Mouse (Mus musculus) kidney, postnatal 36 days (tissue): ENCODE data around the gene Scn4a.

ENCODE experiments used
- DNase-seq, 2 experiments: peaks; one replicate each; pipeline ENCODE4 v3.0.0; 2021 to 2022; ENCODE audit warnings: mixed read lengths in 2 of 2

Gene Scn4a

DNA sequence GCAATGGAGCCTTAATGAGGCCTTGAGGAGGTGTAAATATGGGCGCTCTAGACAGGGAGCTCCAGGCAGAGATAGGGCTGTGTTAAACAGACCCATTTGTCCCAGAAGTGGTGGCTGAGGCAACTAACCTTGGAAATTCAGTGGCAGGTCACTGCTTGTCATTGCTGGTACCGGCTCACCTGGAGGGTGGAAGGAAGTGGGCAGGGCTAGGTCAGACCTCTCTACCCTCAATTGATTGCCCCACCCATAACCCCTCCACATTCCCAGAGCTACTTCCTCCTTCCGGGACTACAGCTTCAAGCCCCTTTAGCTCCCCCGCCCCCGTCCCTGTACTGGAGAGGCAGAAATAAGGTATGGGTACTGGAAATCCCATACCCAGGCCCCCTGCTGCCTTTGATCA lies 39.6 kb downstream of the Scn4a start:
- no peak for DNase-seq

DNA sequence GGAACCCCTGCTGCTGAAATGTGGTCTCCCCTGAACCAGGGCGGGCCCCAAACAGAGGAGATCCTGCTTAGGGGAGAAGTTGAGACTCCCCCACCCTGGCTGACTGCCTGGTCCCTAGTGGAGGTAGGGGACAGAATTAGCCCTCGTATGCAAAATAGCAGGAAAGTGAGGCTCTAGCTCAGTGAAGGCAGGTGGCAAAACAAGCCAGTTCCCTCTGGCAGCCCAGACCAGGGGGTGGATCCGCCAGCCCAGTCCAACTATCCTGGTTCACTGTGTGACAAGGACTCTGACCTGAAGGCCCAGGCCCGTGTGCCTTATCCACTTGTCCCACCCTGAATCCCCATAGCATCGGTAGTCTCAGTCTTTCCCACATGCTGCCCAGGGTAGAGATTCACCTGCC lies 43.0 kb downstream of the Scn4a start:
- DNase-seq = no peak

DNA sequence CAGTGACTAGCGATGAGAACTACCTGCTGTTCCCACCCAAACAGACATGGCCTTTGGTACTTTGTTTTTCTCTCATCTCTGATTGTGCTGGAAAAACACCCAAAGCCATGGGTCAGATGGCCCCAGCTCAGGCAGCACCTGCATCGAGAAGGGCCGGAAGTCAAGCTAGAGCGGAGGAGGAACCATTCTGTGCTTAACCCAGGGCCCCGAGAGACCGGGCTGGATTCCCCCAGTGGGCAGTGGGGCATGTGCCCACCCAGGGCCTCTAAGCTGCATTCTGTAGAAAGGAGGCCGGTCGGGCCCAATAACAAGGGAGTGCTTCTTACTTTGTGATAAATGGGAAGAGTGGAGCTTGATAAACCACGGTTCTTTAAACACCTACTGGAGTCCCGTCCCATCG lies 44.9 kb downstream of the Scn4a start:
- no peak for DNase-seq

DNA sequence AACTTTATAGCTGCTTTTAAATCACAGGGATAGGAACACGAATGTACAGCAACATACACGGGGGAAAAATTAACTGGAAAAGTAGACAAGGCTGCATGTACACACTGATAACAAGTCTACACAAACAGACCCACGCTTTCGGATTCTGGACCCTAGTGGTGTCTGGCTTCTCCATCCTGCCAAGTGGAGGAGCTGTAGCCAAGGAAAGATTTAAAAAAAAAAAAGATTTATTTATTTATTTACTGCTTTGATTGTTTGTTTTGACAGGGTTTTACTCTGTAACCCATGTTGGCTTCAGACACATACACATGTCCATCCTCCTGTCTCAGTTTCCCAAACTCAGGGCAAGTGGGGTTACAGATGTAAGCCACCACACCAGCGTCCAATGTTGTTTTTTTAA lies 45.7 kb downstream of the Scn4a start:
- DNase-seq = no peak

DNA sequence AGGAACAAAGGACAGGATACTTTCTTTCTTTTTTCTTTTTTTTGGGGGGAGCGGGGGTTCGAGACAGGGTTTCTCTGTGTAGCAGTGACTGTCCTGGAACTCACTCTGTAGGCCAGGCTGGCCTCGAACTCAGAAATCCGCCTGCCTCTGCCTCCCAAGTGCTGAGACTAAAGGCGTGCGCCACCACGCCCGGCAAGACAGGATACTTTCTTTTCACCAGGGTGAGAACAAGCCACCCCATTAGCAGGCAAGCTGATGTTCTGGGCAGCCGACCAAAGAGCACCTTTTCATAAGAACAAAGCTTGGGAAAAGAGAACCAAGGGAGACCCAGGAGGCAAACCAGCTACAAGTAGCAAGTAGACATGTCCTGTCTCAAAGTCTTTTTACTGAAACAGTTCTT lies 46.3 kb downstream of the Scn4a start:
- no peak for DNase-seq

DNA sequence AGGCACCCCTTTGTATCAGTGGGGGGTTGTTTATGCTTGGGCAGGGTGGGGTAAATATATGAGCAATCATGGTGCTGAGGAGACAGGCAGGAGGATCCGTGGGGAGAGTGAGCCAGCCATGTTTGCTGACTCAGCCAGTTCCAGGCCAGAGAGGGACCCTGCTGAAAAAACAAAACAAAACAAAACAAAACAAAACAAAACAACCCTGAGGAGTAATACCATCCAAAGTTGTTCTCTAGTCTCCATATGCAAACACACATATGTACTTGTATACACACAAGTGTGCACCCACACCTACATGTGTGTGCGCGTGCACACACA lies 47.1 kb downstream of the Scn4a start:
- DNase-seq = no peak

DNA sequence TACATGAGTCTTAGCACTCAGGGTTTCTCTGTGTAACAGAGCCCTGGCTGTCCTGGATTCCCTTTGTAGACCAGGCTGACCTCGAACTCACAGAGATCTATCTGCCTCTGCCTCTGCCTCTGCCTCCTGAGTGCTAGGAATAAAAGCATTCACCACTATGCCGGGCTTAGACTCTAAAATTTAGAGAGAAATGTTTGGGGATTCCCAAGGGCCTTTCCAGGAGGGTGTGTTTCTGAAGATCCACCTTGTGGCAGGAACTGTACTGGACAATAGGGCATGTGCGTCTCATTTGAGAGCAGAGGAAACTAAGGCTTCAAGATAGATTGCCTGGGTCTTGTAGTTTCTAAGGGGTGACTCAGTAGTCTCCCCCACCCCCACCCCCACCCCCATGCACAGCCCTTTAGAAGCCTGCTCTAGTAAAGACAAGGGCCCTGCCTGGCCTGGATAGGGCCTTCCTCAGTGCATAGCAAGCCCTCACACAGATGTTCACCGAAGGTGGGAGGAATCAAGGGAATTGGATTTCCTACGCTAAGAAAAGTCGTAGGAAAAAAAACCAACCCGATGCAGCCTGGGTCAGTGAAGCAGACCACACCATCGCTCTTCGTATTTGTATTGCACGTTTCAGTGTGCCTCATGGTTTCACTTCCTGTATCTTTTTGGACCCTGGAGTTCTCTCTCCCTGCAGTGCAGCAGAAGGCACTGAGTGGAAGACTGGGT lies 47.6 kb downstream of the Scn4a start:
- no peak for DNase-seq

DNA sequence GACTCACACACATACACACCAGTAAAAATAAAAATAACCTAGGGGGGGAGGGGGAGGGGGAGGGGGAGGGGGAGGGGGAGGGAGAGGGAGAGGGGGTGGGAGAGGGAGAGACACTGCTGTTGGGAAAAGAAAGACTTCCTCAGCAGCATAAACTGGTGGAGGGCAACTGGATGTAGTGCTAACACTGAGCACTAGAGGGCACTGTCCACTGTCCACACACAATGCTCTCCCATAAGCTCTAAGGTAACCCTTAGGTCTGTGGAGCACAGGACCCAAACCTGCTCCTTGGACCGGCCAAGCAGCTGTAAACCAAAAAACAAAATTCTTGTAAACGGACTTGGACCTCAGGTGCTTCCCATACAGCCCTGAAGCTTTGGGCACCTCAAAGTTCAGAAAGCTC lies 50.5 kb downstream of the Scn4a start:
- DNase-seq = peak; percentile 53 to 84

DNA sequence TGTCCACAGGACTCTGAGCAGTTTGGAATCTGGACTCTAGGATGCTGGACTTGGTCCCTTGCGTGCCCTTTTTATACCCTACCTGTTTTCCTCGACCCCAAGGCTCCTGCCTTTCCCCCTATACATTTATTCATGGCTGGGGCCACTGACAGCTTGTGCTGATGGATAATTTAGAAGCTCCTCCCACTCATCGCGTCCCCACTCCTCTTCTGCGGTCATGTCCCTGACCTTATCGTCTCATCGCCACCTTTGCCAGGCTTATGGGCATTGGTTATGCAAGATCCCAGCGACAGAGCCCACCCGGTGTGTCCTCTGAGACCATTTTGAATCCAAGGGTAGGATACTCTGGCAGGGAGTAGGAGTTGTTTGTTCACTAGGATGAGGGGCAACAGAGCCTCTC lies 51.3 kb downstream of the Scn4a start, which contains the start of gene Gh:
Gene Gh (minus strand): TSS at position 101 of the 400 bp plus-strand sequence.
- no peak for DNase-seq

DNA sequence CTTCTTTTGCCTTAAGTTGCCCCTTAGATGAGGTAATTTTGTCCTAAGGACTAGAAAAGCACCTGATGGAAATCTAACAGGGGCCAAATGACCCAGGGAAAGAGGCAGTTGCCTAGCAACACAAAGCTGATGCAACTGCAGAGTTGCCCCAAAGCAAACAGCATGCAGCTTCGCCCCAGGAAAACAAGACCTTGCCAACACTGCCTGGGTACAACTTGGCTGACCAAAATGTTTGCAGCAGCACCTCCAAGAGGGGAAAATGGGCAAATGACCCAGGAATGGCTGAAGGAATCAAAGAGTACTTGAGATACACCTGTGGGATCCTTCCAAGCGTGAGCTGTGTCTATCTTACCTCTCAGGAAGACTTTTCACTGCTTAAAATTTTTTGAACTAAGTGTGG lies 61.2 kb downstream of the Scn4a start:
- DNase-seq = no peak

DNA sequence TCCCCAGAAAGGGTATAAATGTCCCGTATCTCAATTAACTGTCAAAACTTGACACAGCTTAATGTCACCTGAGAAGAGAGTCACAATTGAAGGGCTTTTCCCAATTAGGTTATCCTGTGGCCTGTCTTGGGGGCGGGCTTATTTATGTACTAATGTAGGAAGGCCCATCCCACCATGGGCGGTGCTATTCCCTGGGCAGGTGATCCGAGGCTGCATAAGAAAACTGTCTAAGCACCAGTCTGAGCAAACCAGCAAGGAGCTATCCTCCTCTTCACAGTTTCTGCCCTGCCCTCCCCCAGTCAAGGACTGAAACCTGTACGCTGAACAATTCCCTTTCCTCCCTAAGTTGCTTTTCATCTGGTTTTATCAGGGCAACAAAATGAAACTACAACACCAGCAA lies 62.7 kb downstream of the Scn4a start:
- no peak for DNase-seq

DNA sequence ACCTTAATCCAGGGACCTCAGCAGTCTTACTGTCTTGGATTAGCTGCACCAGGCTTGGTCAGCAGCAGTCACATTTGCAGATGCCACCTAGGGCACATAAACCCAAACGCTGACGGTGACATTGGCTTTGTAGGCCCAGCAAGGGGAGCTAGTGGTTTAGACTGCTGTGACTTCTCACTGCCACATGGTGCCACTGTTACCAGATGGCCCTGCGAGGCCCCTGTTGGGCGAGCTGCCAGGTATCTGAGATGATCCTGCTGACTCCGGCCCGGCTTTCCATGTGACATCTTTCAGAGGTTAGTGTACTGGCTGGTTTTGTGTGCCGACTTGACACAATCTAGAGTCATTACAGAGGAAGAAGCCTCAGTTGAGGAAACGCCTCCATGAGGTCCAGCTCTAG lies 63.7 kb downstream of the Scn4a start:
- peak; percentile 75 to 85 for DNase-seq

DNA sequence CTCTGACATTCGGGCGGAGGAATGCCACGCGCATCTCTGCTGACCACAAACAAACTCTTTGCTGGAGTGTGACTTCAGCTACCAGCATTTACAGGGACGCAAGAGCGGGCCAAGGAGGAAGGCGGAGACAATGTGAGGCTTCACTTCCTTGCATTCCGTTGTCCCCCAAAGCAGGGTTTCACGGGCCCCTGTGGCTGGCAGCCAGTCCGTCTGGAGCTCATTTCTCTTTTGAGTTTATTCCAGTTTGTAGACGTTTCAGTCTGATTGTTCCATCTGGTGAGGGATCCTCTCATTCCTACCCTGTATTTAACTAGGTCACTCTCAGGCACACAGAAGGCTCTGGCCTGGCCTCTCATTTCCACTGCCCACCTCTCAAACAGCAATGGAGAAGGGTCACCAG lies 66.1 kb downstream of the Scn4a start:
- no peak for DNase-seq

DNA sequence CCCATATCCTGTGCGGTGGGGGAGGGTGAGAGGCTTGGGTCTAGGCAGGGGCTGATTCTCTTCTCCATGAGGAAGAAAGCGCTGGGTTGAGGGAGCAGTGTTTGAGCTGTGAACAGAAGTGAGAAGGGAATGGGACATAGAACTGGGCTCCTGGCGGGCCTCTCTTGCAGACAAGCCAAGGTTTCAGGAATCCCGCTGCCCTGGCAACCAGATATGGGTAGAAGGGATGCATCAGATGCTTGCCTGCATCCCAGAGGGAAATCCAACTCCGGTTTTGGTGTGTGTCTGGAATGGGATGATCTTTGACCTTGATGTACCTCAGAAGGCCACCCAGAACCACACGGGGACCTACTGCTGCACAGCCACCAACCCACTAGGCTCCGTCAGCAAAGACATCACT lies 66.9 kb downstream of the Scn4a start:
- DNase-seq = no peak

DNA sequence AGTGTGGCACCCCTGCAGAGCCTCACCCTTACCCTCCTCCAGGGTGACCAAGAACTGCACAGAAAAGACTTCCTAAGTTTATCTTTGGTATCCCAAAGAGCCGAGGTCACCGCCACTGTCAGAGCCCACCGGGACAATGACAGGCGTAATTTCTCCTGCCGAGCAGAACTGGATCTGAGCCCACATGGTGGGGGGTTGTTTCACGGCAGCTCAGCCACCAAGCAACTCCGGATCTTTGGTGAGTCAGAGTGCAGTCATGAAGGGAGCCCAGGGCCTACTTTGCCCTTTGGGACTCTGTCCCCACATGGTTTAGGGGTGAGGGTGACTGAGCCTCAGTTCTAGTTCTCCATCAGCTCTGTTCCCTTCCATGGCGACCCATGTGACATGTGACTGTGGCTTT lies 69.0 kb downstream of the Scn4a start:
- DNase-seq = no peak

DNA sequence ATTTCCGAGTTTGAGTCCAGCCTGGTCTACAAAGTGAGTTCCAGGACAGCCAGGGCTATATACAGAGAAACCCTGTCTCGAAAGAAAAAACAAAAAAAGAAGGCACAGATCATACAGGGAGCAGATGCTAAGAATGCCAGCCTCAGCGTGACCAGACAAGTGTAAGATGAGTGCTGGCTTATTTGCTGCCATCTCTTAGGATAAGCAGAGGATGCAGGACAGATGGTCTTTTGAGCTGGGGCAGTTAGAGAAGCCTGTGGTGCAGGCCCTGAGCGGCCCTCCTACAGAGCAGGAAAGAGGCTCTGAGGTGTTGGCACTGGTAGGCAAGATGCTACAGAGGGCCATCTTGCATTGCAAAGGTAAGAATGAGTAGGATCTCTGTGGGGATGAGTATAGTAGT lies 69.7 kb downstream of the Scn4a start:
- no peak for DNase-seq

DNA sequence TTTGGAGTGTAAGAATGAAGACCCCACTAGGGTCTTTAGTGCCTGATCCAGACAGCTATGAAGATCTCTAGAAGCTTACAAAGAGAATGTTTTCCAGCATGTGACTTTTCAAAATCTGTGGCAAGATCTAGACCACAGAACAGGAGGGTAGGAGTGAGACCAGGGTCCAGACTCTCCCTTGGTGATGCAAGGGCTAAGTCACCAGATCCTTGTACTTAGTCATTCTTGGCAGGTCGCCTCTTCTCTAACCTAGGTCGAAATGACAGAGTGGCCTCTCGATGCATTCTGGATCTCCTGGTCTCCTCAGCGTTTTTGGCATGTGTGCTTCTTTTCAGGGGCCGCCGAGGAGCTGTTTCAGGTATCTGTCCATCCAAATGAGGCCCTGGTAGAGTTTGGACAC lies 70.6 kb downstream of the Scn4a start:
- DNase-seq = no peak

DNA sequence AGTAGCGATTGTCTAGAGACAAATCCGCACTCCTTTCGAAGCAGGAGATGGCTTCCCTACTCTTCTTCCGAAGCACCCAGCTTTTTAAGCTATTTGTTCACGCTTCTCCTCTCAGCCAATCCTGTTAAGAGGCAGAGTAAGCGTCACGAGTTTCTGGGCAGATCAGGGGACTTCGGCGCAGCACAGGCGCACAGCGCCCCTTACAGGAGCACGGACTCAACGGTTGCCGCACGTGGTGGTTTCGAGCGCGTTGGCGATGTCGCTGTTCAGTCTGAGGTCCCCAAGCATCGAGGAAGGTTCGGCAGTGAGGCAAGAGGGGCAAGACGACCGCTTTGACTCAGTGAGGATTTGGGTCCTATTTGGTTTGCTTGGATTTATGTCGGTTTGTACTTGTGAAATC lies 76.6 kb downstream of the Scn4a start, which contains the start of gene Tcam1:
Gene Tcam1 (plus strand): TSS at position 219 of the 400 bp plus-strand sequence.
- DNase-seq = peak; percentile 94 to 97

DNA sequence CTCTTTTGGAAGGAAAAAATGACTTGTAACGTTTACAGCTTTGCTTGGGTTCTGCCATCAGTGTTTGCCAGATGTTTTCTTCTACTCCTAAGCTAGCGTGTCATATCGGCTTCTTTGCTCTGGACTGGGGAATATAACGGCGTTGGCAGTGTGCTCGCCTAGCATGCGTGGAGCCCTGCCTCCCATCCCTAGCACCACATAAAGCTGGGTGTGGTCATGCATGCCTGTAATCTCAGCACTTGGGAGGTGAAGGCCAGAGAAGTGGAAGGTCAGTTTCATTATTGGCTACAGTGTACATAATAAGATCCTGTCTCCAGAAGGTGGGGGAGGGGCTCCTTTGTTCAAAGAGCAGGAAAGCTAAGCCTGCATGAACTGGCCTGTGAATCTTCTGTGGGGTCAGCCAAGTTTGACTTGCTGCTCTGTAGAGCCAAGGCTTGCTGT lies 78.1 kb downstream of the Scn4a start:
- DNase-seq = peak; percentile 78 to 81

DNA sequence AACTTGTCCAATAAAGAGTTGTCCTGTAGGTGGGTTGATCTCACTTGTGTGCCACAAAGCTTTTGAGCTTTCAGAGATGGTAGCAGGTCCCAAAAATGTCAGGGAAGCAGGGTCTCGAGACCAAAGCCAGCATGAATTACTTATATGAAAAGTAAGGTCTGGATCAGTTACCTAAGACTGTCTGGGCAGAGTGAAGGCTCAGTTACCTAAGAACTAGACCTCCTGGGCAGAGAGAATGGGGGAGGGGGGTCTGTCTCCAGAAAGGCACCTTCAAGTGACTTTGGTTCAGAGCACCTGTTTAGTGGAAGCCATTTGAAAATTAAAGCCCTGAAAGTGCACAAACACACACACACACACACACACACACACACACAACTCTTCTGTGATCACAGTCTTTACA lies 78.7 kb downstream of the Scn4a start:
- no peak for DNase-seq

DNA sequence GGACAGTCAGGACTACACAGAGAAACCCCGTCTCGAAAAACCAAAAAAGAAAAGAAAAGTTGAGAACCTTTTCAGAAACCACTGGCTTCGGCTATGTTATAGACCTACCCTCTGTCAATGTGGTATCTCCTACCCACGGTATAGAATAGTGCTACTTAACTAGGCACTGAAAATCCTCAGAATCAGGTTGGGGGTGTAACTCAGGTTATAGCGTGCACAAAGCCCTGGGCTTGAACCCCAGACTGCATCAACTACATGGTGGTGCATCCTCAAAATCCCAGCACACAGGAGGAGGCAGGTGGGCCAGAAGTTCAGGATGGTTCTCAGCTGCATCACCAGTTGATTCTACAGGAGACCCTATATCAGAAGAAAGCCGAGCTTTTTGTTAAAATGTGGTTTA lies 79.3 kb downstream of the Scn4a start:
- no peak for DNase-seq

DNA sequence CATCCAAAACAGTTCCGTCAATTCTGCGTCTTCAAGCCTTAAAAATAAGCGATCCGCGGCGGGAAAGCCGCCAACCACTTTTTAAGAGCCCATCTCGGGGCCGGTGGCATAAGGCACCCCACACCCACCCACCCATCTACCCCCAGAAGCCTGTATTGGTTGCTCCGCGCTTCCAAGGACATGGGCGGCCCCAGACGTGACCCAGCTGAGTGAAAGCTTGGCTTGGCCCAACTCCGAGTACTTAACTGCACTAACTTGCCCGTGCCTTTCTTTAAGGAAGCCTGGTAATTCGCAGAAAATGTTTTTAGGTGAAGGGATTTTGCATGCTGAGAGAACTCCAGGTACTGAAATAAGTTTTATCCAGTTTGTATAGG lies 79.8 kb downstream of the Scn4a start:
- DNase-seq = no peak

DNA sequence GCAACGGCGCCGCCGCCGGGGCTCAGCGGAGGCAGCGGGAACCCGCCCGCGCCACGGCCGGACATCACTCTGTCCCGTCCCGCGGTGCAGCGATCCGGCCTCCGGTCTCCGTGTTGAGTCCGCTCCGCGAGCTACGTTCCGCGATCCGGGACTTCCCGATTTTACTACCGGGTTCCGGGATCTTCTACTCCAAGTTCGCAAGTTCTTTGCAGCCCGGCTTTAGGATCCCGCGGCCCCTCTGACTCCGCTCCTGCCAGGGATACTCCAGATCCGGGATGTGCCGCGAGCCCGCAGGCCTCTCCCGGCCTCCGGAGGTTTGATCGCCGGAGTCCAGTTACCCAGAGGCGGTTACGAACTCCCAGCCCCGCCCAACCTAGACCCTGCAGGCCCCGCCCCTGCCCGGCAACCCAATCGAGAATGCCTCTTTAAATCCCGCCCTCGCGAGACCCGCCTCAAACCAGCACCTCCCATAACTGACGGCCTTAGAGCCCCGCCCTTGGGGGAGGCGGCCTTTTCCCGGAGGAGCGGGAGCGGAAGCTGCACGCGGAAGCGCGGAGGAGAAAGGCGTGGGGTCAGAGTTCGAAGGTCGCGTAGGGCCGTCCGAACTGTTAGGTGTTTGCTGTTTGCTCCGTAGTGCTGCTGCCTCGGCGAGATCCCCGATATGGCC lies 80.3 kb downstream of the Scn4a start, which contains the start of gene Smarcd2:
Gene Smarcd2 (minus strand): TSS at position 329 of the 667 bp plus-strand sequence.
- peak; percentile 100 for DNase-seq

DNA sequence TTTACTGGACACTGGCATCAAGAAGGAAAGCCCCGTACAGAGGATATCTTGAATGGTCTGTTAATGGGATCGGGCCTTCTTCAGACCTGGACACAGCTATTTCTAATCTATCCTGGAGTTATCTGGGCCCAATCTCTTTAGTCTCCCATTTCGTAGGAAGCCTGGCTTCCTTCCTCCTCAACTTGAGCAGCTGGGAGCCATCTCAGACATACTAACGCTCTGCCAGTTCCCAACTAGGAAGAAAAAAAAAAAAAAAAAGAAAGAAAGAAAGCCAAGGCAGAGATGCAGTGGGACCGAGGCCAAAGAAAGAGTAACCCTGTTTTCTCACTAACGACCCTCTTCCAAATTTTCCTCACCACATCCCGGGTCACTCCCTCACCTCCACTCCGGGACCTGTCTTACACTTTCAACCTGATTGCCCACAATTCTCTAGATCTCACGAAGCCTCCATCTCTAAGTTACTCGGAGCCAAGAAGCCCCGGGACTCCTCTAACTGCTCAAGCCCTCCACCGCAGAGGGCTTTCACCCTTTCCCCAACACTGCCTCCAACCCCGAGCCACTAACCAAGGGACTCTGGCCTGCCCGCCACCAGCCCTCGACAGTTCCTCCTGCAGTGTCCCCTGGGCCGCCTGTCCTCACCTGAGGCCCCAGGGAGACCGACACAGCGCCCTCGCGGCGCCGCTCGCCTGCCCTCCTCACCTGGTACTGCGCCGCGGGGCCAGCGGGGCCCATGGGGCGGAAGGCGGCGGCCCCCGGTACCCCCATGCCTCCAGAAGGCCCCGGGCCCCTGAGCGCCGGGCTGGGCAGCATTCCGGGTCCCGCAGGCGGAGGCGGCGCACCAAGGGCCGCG lies 81.1 kb downstream of the Scn4a start:
- DNase-seq = peak in 1 of 2 experiments; percentile 67
